Mouse (Mus musculus) limb, embryonic 15.5 days (tissue): Measurements from ENCODE around the gene Ccl12. TPM values are rescaled to one million over a fixed set of nuclear protein-coding genes. Genes with fewer than 3 reads are reported as not detected.

ENCODE experiments used
- polyA plus RNA-seq: library from polyadenylated mRNA; unstranded; fragments of >200 nt; fragmentation: Nextera tagmentation; extraction: Ambion mirVana; gene quantifications from 2 replicates; pipeline ENCODE4 v1.2.1, GENCODE M21; 2015

The Ccl12 gene
- polyA plus RNA-seq, 1 experiment from 2014 or later, result 6.3 TPM

Other genes starting within 250 kb of the Ccl12 start
- gene 5530401A14Rik, start 241.2 kb upstream of the Ccl12 start, polyA plus RNA-seq, result not detected in 2 replicates
- 0.17 and 0.51 TPM in 2 replicates for gene Asic2, start 133.4 kb upstream of the Ccl12 start, polyA plus RNA-seq
- 6.5 and 8.0 TPM in 2 replicates for gene Ccl2, start 66.3 kb upstream of the Ccl12 start, polyA plus RNA-seq
- not detected in 2 replicates for gene Gm17268, start 63.3 kb upstream of the Ccl12 start, polyA plus RNA-seq
- 5.4 TPM in 2 replicates for gene Ccl7, start 56.1 kb upstream of the Ccl12 start, polyA plus RNA-seq
- gene Ccl11, start 44.0 kb upstream of the Ccl12 start, polyA plus RNA-seq, result 6.0 and 8.4 TPM in 2 replicates
- not detected in 2 replicates for gene Ccl8, start 13.3 kb downstream of the Ccl12 start, polyA plus RNA-seq
- not detected in 2 replicates for gene Ccl1, start 203.8 kb downstream of the Ccl12 start, polyA plus RNA-seq